Mouse (Mus musculus): ENCODE results near the gene Rsph3b. TPM values are rescaled to one million over a fixed set of nuclear protein-coding genes. Genes with fewer than 3 reads are reported as not detected.
"Not testable (repeated sequence)": the region's sequence is repeated elsewhere in the genome, so short reads cannot be mapped to it uniquely, and the experiment has no call there.

Gene Rsph3b
- polyA plus RNA-seq, 2 experiments: 21.0 to 42.5 TPM

- not testable (repeated sequence) for H3K9me3 ChIP-seq (ENCODE audit: control insufficient read depth, low read length); H3K9ac ChIP-seq (ENCODE audit: low read depth, low read length, severe bottlenecking); H3K27ac ChIP-seq (replicated peaks; ENCODE audit: low read depth, low read length); H3K4me2 ChIP-seq (replicated peaks; ENCODE audit: low read depth, low read length, severe bottlenecking); H3K36me3 ChIP-seq (ENCODE audit: control insufficient read depth, insufficient read depth, low read length); H3K4me3 ChIP-seq (replicated peaks; ENCODE audit: low read length); H3K4me1 ChIP-seq (ENCODE audit: control insufficient read depth, insufficient read depth, low read length); DNase-seq (ENCODE audit: low spot score); ATAC-seq (ENCODE audit: low FRiP score, low read depth); H3K27me3 ChIP-seq (ENCODE audit: control insufficient read depth, insufficient read depth, low read length)
- WGBS: 82% methylated on average over 3 of the region's 6 CpGs
Measured at GRCm38 (mm10) chr17:6962339-6962738, 13.9 kb upstream of the Rsph3b start.

GRCm38 (mm10) chr17:6961181-6962000 is 12.9 kb upstream of the Rsph3b start:
- not testable (repeated sequence) for H3K27me3 ChIP-seq (ENCODE audit: control insufficient read depth, insufficient read depth, low read length); H3K27ac ChIP-seq (replicated peaks; ENCODE audit: low read depth, low read length); H3K9ac ChIP-seq (ENCODE audit: low read depth, low read length, severe bottlenecking); H3K36me3 ChIP-seq (ENCODE audit: control insufficient read depth, insufficient read depth, low read length); DNase-seq (ENCODE audit: low spot score); H3K4me1 ChIP-seq (ENCODE audit: control insufficient read depth, insufficient read depth, low read length); H3K9me3 ChIP-seq (ENCODE audit: control insufficient read depth, low read length)
- H3K4me3 ChIP-seq (replicated peaks; ENCODE audit: low read length): peak overlapping the region; percentile 43
- WGBS: under 1% methylated on average over 14 of the region's 48 CpGs
- peak; percentile 98 for ATAC-seq (ENCODE audit: low FRiP score, low read depth)
- H3K4me2 ChIP-seq (replicated peaks; ENCODE audit: low read depth, low read length, severe bottlenecking): peak overlapping the region; percentile 37; the same call in 1 of the 2 replicates

GRCm38 (mm10) chr17:6960776-6961175 is 12.3 kb upstream of the Rsph3b start, which contains the start of gene Tagap1:
Gene Tagap1 (minus strand): TSS chr17:6961156.
- H3K9me3 ChIP-seq (ENCODE audit: control insufficient read depth, low read length); H3K27me3 ChIP-seq (ENCODE audit: control insufficient read depth, insufficient read depth, low read length); DNase-seq (ENCODE audit: low spot score); H3K36me3 ChIP-seq (ENCODE audit: control insufficient read depth, insufficient read depth, low read length); H3K4me1 ChIP-seq (ENCODE audit: control insufficient read depth, insufficient read depth, low read length); H3K27ac ChIP-seq (replicated peaks; ENCODE audit: low read depth, low read length): not testable (repeated sequence)
- Histone ChIP-seq H3K4me2 (replicated peaks; ENCODE audit: low read depth, low read length, severe bottlenecking) (peak within 1 kb of the TSS; percentile 39; the same call in 1 of the 2 replicates), H3K4me3 (replicated peaks; ENCODE audit: low read length) (peak within 1 kb of the TSS; percentile 43), H3K9ac (ENCODE audit: low read depth, low read length, severe bottlenecking) (peak within 1 kb of the TSS; percentile 61)
- peak; percentile 13; the same call in 1 of the 2 replicates for ATAC-seq (ENCODE audit: low FRiP score, low read depth)
- WGBS: under 1% methylated on average over 40 of the region's 51 CpGs

GRCm38 (mm10) chr17:6960349-6960748 is 11.9 kb upstream of the Rsph3b start:
- Histone ChIP-seq H3K9ac (ENCODE audit: low read depth, low read length, severe bottlenecking) (peak overlapping the region; percentile 61; the same call in 1 of the 2 replicates), H3K4me3 (replicated peaks; ENCODE audit: low read length) (peak overlapping the region; percentile 43), H3K4me2 (replicated peaks; ENCODE audit: low read depth, low read length, severe bottlenecking) (peak overlapping the region; percentile 39; the same call in 1 of the 2 replicates)
- not testable (repeated sequence) for H3K27ac ChIP-seq (replicated peaks; ENCODE audit: low read depth, low read length); H3K36me3 ChIP-seq (ENCODE audit: control insufficient read depth, insufficient read depth, low read length); DNase-seq (ENCODE audit: low spot score); H3K9me3 ChIP-seq (ENCODE audit: control insufficient read depth, low read length); H3K27me3 ChIP-seq (ENCODE audit: control insufficient read depth, insufficient read depth, low read length); ATAC-seq (ENCODE audit: low FRiP score, low read depth); H3K4me1 ChIP-seq (ENCODE audit: control insufficient read depth, insufficient read depth, low read length)
- WGBS: 0% methylated on average over 12 of the region's 12 CpGs

GRCm38 (mm10) chr17:6959543-6960259 is 11.2 kb upstream of the Rsph3b start:
- H3K4me2 ChIP-seq (replicated peaks; ENCODE audit: low read depth, low read length, severe bottlenecking): peak overlapping the region; percentile 39; the same call in 1 of the 2 replicates
- not testable (repeated sequence) for H3K4me1 ChIP-seq (ENCODE audit: control insufficient read depth, insufficient read depth, low read length)

DNA sequence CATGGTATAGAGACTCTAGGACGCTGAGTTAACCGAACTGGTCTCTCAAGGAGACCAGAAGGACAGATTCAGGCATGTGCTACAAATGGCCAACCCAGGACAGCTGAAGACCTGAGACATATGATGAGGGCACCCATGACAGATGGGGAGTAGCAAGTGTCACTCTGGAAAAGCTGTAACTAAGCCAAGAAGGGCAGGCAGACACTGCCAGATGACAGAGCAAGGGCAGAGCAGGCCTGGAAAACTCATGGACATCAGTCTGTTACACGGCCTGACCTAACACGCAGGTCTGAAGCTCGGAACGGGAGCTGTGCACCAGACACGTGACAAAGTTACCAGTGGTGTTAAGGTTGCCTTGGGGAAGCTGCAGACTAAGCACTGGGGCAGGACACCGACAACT is 10.4 kb upstream of the Rsph3b start:
- H3K36me3 ChIP-seq (ENCODE audit: control insufficient read depth, insufficient read depth, low read length); ATAC-seq (ENCODE audit: low FRiP score, low read depth); H3K9me3 ChIP-seq (ENCODE audit: control insufficient read depth, low read length); DNase-seq (ENCODE audit: low spot score); H3K9ac ChIP-seq (ENCODE audit: low read depth, low read length, severe bottlenecking); H3K4me2 ChIP-seq (replicated peaks; ENCODE audit: low read depth, low read length, severe bottlenecking); H3K4me3 ChIP-seq (replicated peaks; ENCODE audit: low read length); H3K4me1 ChIP-seq (ENCODE audit: control insufficient read depth, insufficient read depth, low read length); H3K27me3 ChIP-seq (ENCODE audit: control insufficient read depth, insufficient read depth, low read length); H3K27ac ChIP-seq (replicated peaks; ENCODE audit: low read depth, low read length): not testable (repeated sequence)
- 79% methylated on average over 5 of the region's 8 CpGs for WGBS

More at GRCm38 (mm10) chr17:6959543-6960259, 11.2 kb upstream of the Rsph3b start:
- WGBS: 52% methylated on average over 4 of the region's 6 CpGs
- not testable (repeated sequence) for H3K36me3 ChIP-seq (ENCODE audit: control insufficient read depth, insufficient read depth, low read length); ATAC-seq (ENCODE audit: low FRiP score, low read depth); H3K27ac ChIP-seq (replicated peaks; ENCODE audit: low read depth, low read length); H3K9ac ChIP-seq (ENCODE audit: low read depth, low read length, severe bottlenecking); H3K9me3 ChIP-seq (ENCODE audit: control insufficient read depth, low read length); H3K27me3 ChIP-seq (ENCODE audit: control insufficient read depth, insufficient read depth, low read length); DNase-seq (ENCODE audit: low spot score)
- 0 out of 2 replicates have a peak overlapping the region, but pooled peaks have one; percentile 4 for H3K4me3 ChIP-seq (replicated peaks; ENCODE audit: low read length)

GRCm38 (mm10) chr17:6948769-6949228 is 317 bp upstream of the Rsph3b start:
- not testable (repeated sequence) for H3K27me3 ChIP-seq (ENCODE audit: control insufficient read depth, insufficient read depth, low read length); DNase-seq (ENCODE audit: low spot score); ATAC-seq (ENCODE audit: low FRiP score, low read depth); H3K4me1 ChIP-seq (ENCODE audit: control insufficient read depth, insufficient read depth, low read length); H3K9me3 ChIP-seq (ENCODE audit: control insufficient read depth, low read length); H3K36me3 ChIP-seq (ENCODE audit: control insufficient read depth, insufficient read depth, low read length)
- H3K4me2 ChIP-seq (replicated peaks; ENCODE audit: low read depth, low read length, severe bottlenecking): peak overlapping the region; percentile 49
- H3K9ac ChIP-seq (ENCODE audit: low read depth, low read length, severe bottlenecking): peak overlapping the region; percentile 54
- H3K4me3 ChIP-seq (replicated peaks; ENCODE audit: low read length): peak overlapping the region; percentile 50
- H3K27ac ChIP-seq (replicated peaks; ENCODE audit: low read depth, low read length): peak overlapping the region; percentile 82; the same call in 1 of the 2 replicates
- whole genome bisulfite sequencing: 5% methylated on average over 9 of the region's 9 CpGs

- DNase-seq (ENCODE audit: low spot score); H3K27me3 ChIP-seq (ENCODE audit: control insufficient read depth, insufficient read depth, low read length); H3K9me3 ChIP-seq (ENCODE audit: control insufficient read depth, low read length); H3K9ac ChIP-seq (ENCODE audit: low read depth, low read length, severe bottlenecking); H3K4me1 ChIP-seq (ENCODE audit: control insufficient read depth, insufficient read depth, low read length); H3K36me3 ChIP-seq (ENCODE audit: control insufficient read depth, insufficient read depth, low read length); H3K27ac ChIP-seq (replicated peaks; ENCODE audit: low read depth, low read length): not testable (repeated sequence)
- WGBS: no CpG with 5 or more reads among the region's 8 CpGs
- ATAC-seq (ENCODE audit: low FRiP score, low read depth): peak; percentile 0; the same call in 1 of the 2 replicates
- H3K4me2 ChIP-seq (replicated peaks; ENCODE audit: low read depth, low read length, severe bottlenecking): peak overlapping the region; percentile 49
- peak overlapping the region; percentile 50 for H3K4me3 ChIP-seq (replicated peaks; ENCODE audit: low read length)
Measured at GRCm38 (mm10) chr17:6947637-6947983, 872 bp downstream of the Rsph3b start.
